Mouse (Mus musculus): ENCODE results near the gene Afap1. TPM values are rescaled to one million over a fixed set of nuclear protein-coding genes. Genes with fewer than 3 reads are reported as not detected.

Gene Afap1
- polyA plus RNA-seq (2014; fragmentation: Nextera tagmentation; extraction: Ambion mirVana) = 18.8 and 23.0 TPM in 2 replicates

GRCm38 (mm10) chr5:35893093-35893804 lies at the start of gene Afap1:
TSS of gene Afap1 (plus strand) at chr5:35893319.
- ATAC-seq (replicated peaks; ENCODE audit: low FRiP score, low TSS enrichment, low read depth) = peak; percentile 93
- H3K4me2 ChIP-seq (ENCODE audit: low read length) = peak within 1 kb of the TSS; percentile 94
- under 1% methylated on average over 49 of the region's 49 CpGs for WGBS

GRCm38 (mm10) chr5:35851485-35851884 lies 41.6 kb upstream of the Afap1 start:
- no peak overlapping the region for H3K9ac ChIP-seq (ENCODE audit: low read length)
- no peaks in the 10 kb centered on the region for H3K4me1 ChIP-seq (replicated peaks; ENCODE audit: control insufficient read depth, insufficient read depth, low read length)
- 77% methylated on average over 5 of the region's 5 CpGs for WGBS
- ATAC-seq (replicated peaks; ENCODE audit: low FRiP score, low TSS enrichment, low read depth) = no peak
- no peak overlapping the region for H3K27ac ChIP-seq (ENCODE audit: low read depth)
- H3K4me2 ChIP-seq (ENCODE audit: low read length) = no peak overlapping the region
- H3K36me3 ChIP-seq (ENCODE audit: control insufficient read depth, insufficient read depth, low read length) = no peaks in the 10 kb centered on the region
- H3K4me3 ChIP-seq (ENCODE audit: low read depth, low read length) = no peak overlapping the region
- no peaks in the 10 kb centered on the region for H3K9me3 ChIP-seq (ENCODE audit: control insufficient read depth, low read length)
- DNase-seq (ENCODE audit: low spot score) = no peak
- H3K27me3 ChIP-seq (replicated peaks; ENCODE audit: control insufficient read depth, insufficient read depth, low read length) = no peaks in the 10 kb centered on the region

More at GRCm38 (mm10) chr5:35893093-35893804, at the start of gene Afap1:
- Histone ChIP-seq H3K27ac (ENCODE audit: low read depth) (peak within 1 kb of the TSS; percentile 36), H3K27me3 (replicated peaks; ENCODE audit: control insufficient read depth, insufficient read depth, low read length) (no peaks in the 10 kb centered on the region), H3K36me3 (ENCODE audit: control insufficient read depth, insufficient read depth, low read length) (no peaks in the 10 kb centered on the region), H3K4me1 (replicated peaks; ENCODE audit: control insufficient read depth, insufficient read depth, low read length) (peaks cover 15% of the 10 kb centered on the region), H3K4me3 (ENCODE audit: low read depth, low read length) (peak within 1 kb of the TSS; percentile 87), H3K9ac (ENCODE audit: low read length) (peak within 1 kb of the TSS; percentile 79), H3K9me3 (ENCODE audit: control insufficient read depth, low read length) (no peaks in the 10 kb centered on the region)
- DNase-seq (ENCODE audit: low spot score) = peak; percentile 98

- H3K27ac ChIP-seq (ENCODE audit: low read depth) = no peak overlapping the region
- H3K27me3 ChIP-seq (replicated peaks; ENCODE audit: control insufficient read depth, insufficient read depth, low read length) = no peaks in the 10 kb centered on the region
- no peak overlapping the region for H3K4me3 ChIP-seq (ENCODE audit: low read depth, low read length)
- no peaks in the 10 kb centered on the region for H3K36me3 ChIP-seq (ENCODE audit: control insufficient read depth, insufficient read depth, low read length)
- no peak overlapping the region for H3K9ac ChIP-seq (ENCODE audit: low read length)
- no peaks in the 10 kb centered on the region for H3K9me3 ChIP-seq (ENCODE audit: control insufficient read depth, low read length)
- no peak overlapping the region for H3K4me2 ChIP-seq (ENCODE audit: low read length)
- DNase-seq (ENCODE audit: low spot score) (no peak), ATAC-seq (replicated peaks; ENCODE audit: low FRiP score, low TSS enrichment, low read depth) (no peak)
- H3K4me1 ChIP-seq (replicated peaks; ENCODE audit: control insufficient read depth, insufficient read depth, low read length) = no peaks in the 10 kb centered on the region
- 92% methylated on average over 4 of the region's 4 CpGs for WGBS
These were observed 39.7 kb upstream of the Afap1 start for GRCm38 (mm10) chr5:35853463-35853862.

GRCm38 (mm10) chr5:35856245-35856644 lies 36.9 kb upstream of the Afap1 start:
- no peak for DNase-seq (ENCODE audit: low spot score)
- Histone ChIP-seq H3K4me1 (replicated peaks; ENCODE audit: control insufficient read depth, insufficient read depth, low read length) (no peaks in the 10 kb centered on the region), H3K4me3 (ENCODE audit: low read depth, low read length) (no peak overlapping the region), H3K27me3 (replicated peaks; ENCODE audit: control insufficient read depth, insufficient read depth, low read length) (no peaks in the 10 kb centered on the region), H3K9ac (ENCODE audit: low read length) (no peak overlapping the region), H3K27ac (ENCODE audit: low read depth) (no peak overlapping the region), H3K4me2 (ENCODE audit: low read length) (no peak overlapping the region), H3K36me3 (ENCODE audit: control insufficient read depth, insufficient read depth, low read length) (no peaks in the 10 kb centered on the region), H3K9me3 (ENCODE audit: control insufficient read depth, low read length) (no peaks in the 10 kb centered on the region)
- ATAC-seq (replicated peaks; ENCODE audit: low FRiP score, low TSS enrichment, low read depth) = no peak
- 15% methylated on average over 3 of the region's 3 CpGs for WGBS

- no peaks in the 10 kb centered on the region for H3K9me3 ChIP-seq (ENCODE audit: control insufficient read depth, low read length)
- 20% methylated on average over 6 of the region's 6 CpGs for WGBS
- 0 out of 2 replicates have a peak, but pooled peaks have one; percentile 56 for ATAC-seq (replicated peaks; ENCODE audit: low FRiP score, low TSS enrichment, low read depth)
These were observed 35.0 kb upstream of the Afap1 start for GRCm38 (mm10) chr5:35858069-35858468.

GRCm38 (mm10) chr5:35861456-35861855 lies 31.7 kb upstream of the Afap1 start:
- no peaks in the 10 kb centered on the region for H3K9me3 ChIP-seq (ENCODE audit: control insufficient read depth, low read length)
- 90% methylated on average over 2 of the region's 2 CpGs for WGBS
- no peaks in the 10 kb centered on the region for H3K27me3 ChIP-seq (replicated peaks; ENCODE audit: control insufficient read depth, insufficient read depth, low read length)
- no peaks in the 10 kb centered on the region for H3K36me3 ChIP-seq (ENCODE audit: control insufficient read depth, insufficient read depth, low read length)
- H3K27ac ChIP-seq (ENCODE audit: low read depth) = no peak overlapping the region
- no peak overlapping the region for H3K4me2 ChIP-seq (ENCODE audit: low read length)
- no peak overlapping the region for H3K9ac ChIP-seq (ENCODE audit: low read length)
- H3K4me3 ChIP-seq (ENCODE audit: low read depth, low read length) = no peak overlapping the region
- H3K4me1 ChIP-seq (replicated peaks; ENCODE audit: control insufficient read depth, insufficient read depth, low read length) = no peaks in the 10 kb centered on the region
- DNase-seq (ENCODE audit: low spot score) (no peak), ATAC-seq (replicated peaks; ENCODE audit: low FRiP score, low TSS enrichment, low read depth) (no peak)

More at GRCm38 (mm10) chr5:35858069-35858468, 35.0 kb upstream of the Afap1 start:
- peak; percentile 90 for DNase-seq (ENCODE audit: low spot score)
- no peaks in the 10 kb centered on the region for H3K27me3 ChIP-seq (replicated peaks; ENCODE audit: control insufficient read depth, insufficient read depth, low read length)
- no peak overlapping the region for H3K27ac ChIP-seq (ENCODE audit: low read depth)
- no peak overlapping the region for H3K4me2 ChIP-seq (ENCODE audit: low read length)
- no peak overlapping the region for H3K4me3 ChIP-seq (ENCODE audit: low read depth, low read length)
- H3K9ac ChIP-seq (ENCODE audit: low read length) = no peak overlapping the region
- H3K4me1 ChIP-seq (replicated peaks; ENCODE audit: control insufficient read depth, insufficient read depth, low read length) = no peaks in the 10 kb centered on the region
- no peaks in the 10 kb centered on the region for H3K36me3 ChIP-seq (ENCODE audit: control insufficient read depth, insufficient read depth, low read length)

- Histone ChIP-seq H3K9ac (ENCODE audit: low read length) (no peak overlapping the region), H3K4me1 (replicated peaks; ENCODE audit: control insufficient read depth, insufficient read depth, low read length) (no peaks in the 10 kb centered on the region)
These were observed 23.1 kb upstream of the Afap1 start for GRCm38 (mm10) chr5:35869973-35870372.

GRCm38 (mm10) chr5:35870408-35871012 lies 22.6 kb upstream of the Afap1 start:
- H3K36me3 ChIP-seq (ENCODE audit: control insufficient read depth, insufficient read depth, low read length) = no peaks in the 10 kb centered on the region
- no peaks in the 10 kb centered on the region for H3K9me3 ChIP-seq (ENCODE audit: control insufficient read depth, low read length)
- no peak overlapping the region for H3K27ac ChIP-seq (ENCODE audit: low read depth)
- no peaks in the 10 kb centered on the region for H3K27me3 ChIP-seq (replicated peaks; ENCODE audit: control insufficient read depth, insufficient read depth, low read length)
- WGBS = 58% methylated on average over 8 of the region's 8 CpGs
- H3K9ac ChIP-seq (ENCODE audit: low read length) = no peak overlapping the region
- peak; percentile 84 for DNase-seq (ENCODE audit: low spot score)
- no peak overlapping the region for H3K4me2 ChIP-seq (ENCODE audit: low read length)
- no peak overlapping the region for H3K4me3 ChIP-seq (ENCODE audit: low read depth, low read length)
- ATAC-seq (replicated peaks; ENCODE audit: low FRiP score, low TSS enrichment, low read depth) = peak; percentile 76
- no peaks in the 10 kb centered on the region for H3K4me1 ChIP-seq (replicated peaks; ENCODE audit: control insufficient read depth, insufficient read depth, low read length)

More at GRCm38 (mm10) chr5:35869973-35870372, 23.1 kb upstream of the Afap1 start:
- no peak overlapping the region for H3K27ac ChIP-seq (ENCODE audit: low read depth)
- H3K4me2 ChIP-seq (ENCODE audit: low read length) = no peak overlapping the region
- H3K36me3 ChIP-seq (ENCODE audit: control insufficient read depth, insufficient read depth, low read length) = no peaks in the 10 kb centered on the region
- WGBS = 75% methylated on average over 4 of the region's 4 CpGs
- no peaks in the 10 kb centered on the region for H3K27me3 ChIP-seq (replicated peaks; ENCODE audit: control insufficient read depth, insufficient read depth, low read length)
- H3K4me3 ChIP-seq (ENCODE audit: low read depth, low read length) = no peak overlapping the region
- no peaks in the 10 kb centered on the region for H3K9me3 ChIP-seq (ENCODE audit: control insufficient read depth, low read length)
- DNase-seq (ENCODE audit: low spot score) (no peak), ATAC-seq (replicated peaks; ENCODE audit: low FRiP score, low TSS enrichment, low read depth) (peak; percentile 48)

All from intestine, embryonic 14.5 days (tissue).